Mouse (Mus musculus) naive thymus-derived CD4-positive, alpha-beta T cell, adult 5 months (primary cell): ENCODE results near the gene Zfp786. TPM values are rescaled to one million over a fixed set of nuclear protein-coding genes. Genes with fewer than 3 reads are reported as not detected.

Experiments
- polyA plus RNA-seq: library from polyadenylated mRNA; unstranded; fragments of 100-300 nt; shearing (Covaris generic); gene quantifications from one replicate; pipeline ENCODE4 v1.2.1, GENCODE M21; 2017

The Zfp786 gene
- not detected for polyA plus RNA-seq

GRCm38 (mm10) chr6:47830104-47831078 lies at the start of gene Zfp786:
Gene Zfp786 (minus strand): TSS chr6:47830867.

GRCm38 (mm10) chr6:47877058-47877457 lies 46.4 kb upstream of the Zfp786 start, which contains the start of gene Zfp282:
Gene Zfp282 (plus strand): TSS chr6:47877204.

GRCm38 (mm10) chr6:47835482-47835983 lies 4.9 kb upstream of the Zfp786 start, which contains the start of gene Zfp398:
Gene Zfp398 (plus strand): TSS chr6:47835661.

GRCm38 (mm10) chr6:47813257-47813878 lies 17.3 kb downstream of the Zfp786 start, which contains the start of gene Pdia4:
Gene Pdia4 (minus strand): TSS chr6:47813430.

Other genes with a start within 250 kb of the Zfp786 start
- gene Ezh2, start 235.5 kb downstream of the Zfp786 start, polyA plus RNA-seq: 19.9 TPM
- gene Pdia4, start 17.4 kb downstream of the Zfp786 start, polyA plus RNA-seq: 65.1 TPM
- 21.3 TPM for gene Zfp398, start 4.8 kb upstream of the Zfp786 start, polyA plus RNA-seq
- gene Zfp282, start 46.3 kb upstream of the Zfp786 start, polyA plus RNA-seq: 6.8 TPM
- gene Zfp212, start 89.6 kb upstream of the Zfp786 start, polyA plus RNA-seq: 42.2 TPM
- gene Zfp956, start 122.5 kb upstream of the Zfp786 start, polyA plus RNA-seq: 34.4 TPM
- 49.9 TPM for gene Zfp777, start 218.0 kb upstream of the Zfp786 start, polyA plus RNA-seq